ENCODE assay signal across 13 mouse cellular contexts in the genomic region with DNA sequence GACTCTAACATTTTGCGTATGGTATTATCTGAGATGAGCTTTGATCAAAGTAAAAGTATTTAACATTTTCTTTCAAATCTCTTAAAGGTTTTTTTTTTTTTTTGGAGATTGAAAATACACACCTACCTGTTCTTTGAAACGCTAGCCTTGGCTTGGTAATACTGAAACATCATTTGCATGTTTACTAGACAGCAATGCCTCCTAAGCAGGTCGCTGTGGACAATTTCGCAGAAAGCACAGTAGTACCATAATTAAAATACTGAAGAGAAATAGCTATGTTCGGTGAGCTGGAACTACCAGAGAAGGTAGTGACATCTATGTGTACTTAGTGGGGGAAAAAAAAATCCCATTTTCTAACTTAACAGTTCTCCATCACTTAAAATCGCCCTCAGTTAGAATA.
"Had no signal": no experiment of that assay in that cellular context is flagged by ENCODE, and none has a peak within 500 bp of the region (broad histone marks: within the 10 kb centered on the region; RNA-seq: fewer than 3 reads in every experiment).

No protein-coding gene starts in this region.

- ATAC-seq: midbrain, embryonic 16.5 days had no signal

- H3K27ac ChIP-seq: kidney, postnatal 0 days; limb, embryonic 15.5 days; liver, embryonic 13.5 days; midbrain, embryonic 12.5 days; neural tube, embryonic 13.5 days; stomach, embryonic 15.5 days had no signal

- H3K4me3 ChIP-seq: limb, embryonic 15.5 days; liver, embryonic 13.5 days; midbrain, embryonic 12.5 days; neural tube, embryonic 13.5 days; stomach, embryonic 15.5 days had no signal

- H3K9me3 ChIP-seq: limb, embryonic 15.5 days; liver, embryonic 13.5 days; midbrain, embryonic 12.5 days; neural tube, embryonic 13.5 days; stomach, embryonic 15.5 days had no signal

- H3K4me2 ChIP-seq: limb, embryonic 15.5 days; liver, embryonic 13.5 days; midbrain, embryonic 12.5 days; neural tube, embryonic 13.5 days; stomach, embryonic 15.5 days had no signal

- H3K4me1 ChIP-seq: limb, embryonic 15.5 days; liver, embryonic 13.5 days; stomach, embryonic 15.5 days had no signal

- H3K27me3 ChIP-seq: limb, embryonic 15.5 days; liver, embryonic 13.5 days; midbrain, embryonic 12.5 days; stomach, embryonic 15.5 days had no signal

- DNase-seq: liver, embryonic 13.5 days; liver, postnatal 0 days; retina, postnatal 1 day; right cerebral cortex, postnatal 4 days; spleen, adult 18-20 months; thymus, adult 2 months; thymus, postnatal 25 days had no signal

- H3K36me3 ChIP-seq: limb, embryonic 15.5 days; liver, embryonic 13.5 days; midbrain, embryonic 12.5 days; neural tube, embryonic 13.5 days; stomach, embryonic 15.5 days had no signal

- H3K9ac ChIP-seq: limb, embryonic 15.5 days; liver, embryonic 13.5 days; liver, postnatal 0 days; midbrain, embryonic 12.5 days; neural tube, embryonic 13.5 days; stomach, embryonic 15.5 days had no signal
